In genomic region chr5:151426466-151426865, GRCm38 (mm10) we compare ENCODE assay signal across 37 mouse cellular contexts. TPM values are rescaled to one million over a fixed set of nuclear protein-coding genes. Genes with fewer than 3 reads are reported as not detected.
DNase-seq lines count a peak whose midpoint lies in the region; ATAC-seq and TF ChIP-seq lines count a peak whose summit lies in the region.
"Had no signal": no experiment of that assay in that cellular context is flagged by ENCODE, and none has a peak within 500 bp of the region (broad histone marks: within the 10 kb centered on the region; RNA-seq: fewer than 3 reads in every experiment).

No protein-coding gene starts in this region.

- no peaks in the 10 kb centered on the region for H3K36me3 ChIP-seq in intestine, embryonic 14.5 days (ENCODE audit: control insufficient read depth, insufficient read depth, low read length)
- H3K36me3 ChIP-seq in intestine, embryonic 15.5 days, result no peaks in the 10 kb centered on the region
- H3K36me3 ChIP-seq in lung, embryonic 15.5 days, result no peaks in the 10 kb centered on the region
- no peaks in the 10 kb centered on the region for H3K36me3 ChIP-seq in stomach, postnatal 0 days (ENCODE audit: control insufficient read depth, insufficient read depth, low read length)
- H3K36me3 ChIP-seq: G1E; heart, embryonic 12.5 days; heart, embryonic 15.5 days; hindbrain, embryonic 10.5 days; hindbrain, embryonic 13.5 days had no signal

- WGBS in intestine, embryonic 14.5 days, result 35% methylated on average over 3 of the region's 3 CpGs
- WGBS in intestine, embryonic 15.5 days, result 44% methylated on average over 3 of the region's 3 CpGs
- WGBS in lung, embryonic 15.5 days, result 20% methylated on average over 3 of the region's 3 CpGs
- 32% methylated on average over 3 of the region's 3 CpGs for WGBS in stomach, postnatal 0 days

- no peak for DNase-seq in intestine, embryonic 14.5 days (ENCODE audit: low spot score)
- DNase-seq in lung, postnatal 4 days, result no peak
- peak; percentile 32 for DNase-seq in lung, postnatal 10 days
- no peak for DNase-seq in lung, postnatal 14 days
- DNase-seq in stomach, postnatal 0 days (ENCODE audit: low spot score), result no peak
- no peak for DNase-seq in adrenal gland, postnatal 14 days
- DNase-seq: adrenal gland, adult 2 months; adrenal gland, postnatal 25 days; B cell, adult 2 months; cerebellum, adult 11-12 months; cerebellum, adult 8-10 months; cerebellum, postnatal 10 days; cerebellum, postnatal 36 days; embryo, embryonic 11 days; forebrain, postnatal 0 days; gastrocnemius, adult 2 months; gastrocnemius, postnatal 14 days; heart, adult 11 months; heart, postnatal 10 days; heart, postnatal 36 days had no signal

- no peak overlapping the region for H3K9ac ChIP-seq in intestine, embryonic 14.5 days (ENCODE audit: low read length)
- no peak overlapping the region for H3K9ac ChIP-seq in intestine, embryonic 15.5 days
- H3K9ac ChIP-seq in lung, embryonic 15.5 days, result no peak overlapping the region
- no peak overlapping the region for H3K9ac ChIP-seq in stomach, postnatal 0 days (ENCODE audit: low read length)
- H3K9ac ChIP-seq: forebrain, postnatal 0 days; heart, embryonic 12.5 days; heart, embryonic 15.5 days; hindbrain, embryonic 13.5 days had no signal

- H3K4me1 ChIP-seq in intestine, embryonic 14.5 days (replicated peaks; ENCODE audit: control insufficient read depth, insufficient read depth, low read length), result peaks cover 11% of the 10 kb centered on the region; the same call in 1 of the 2 replicates
- H3K4me1 ChIP-seq in intestine, embryonic 15.5 days (replicated peaks), result peaks cover 3% of the 10 kb centered on the region; the same call in 1 of the 2 replicates
- H3K4me1 ChIP-seq in lung, embryonic 15.5 days, result peaks cover 17% of the 10 kb centered on the region; the same call in 1 of the 2 replicates
- H3K4me1 ChIP-seq in stomach, postnatal 0 days (replicated peaks; ENCODE audit: control insufficient read depth, insufficient read depth), result peaks cover 4% of the 10 kb centered on the region; the same call in 1 of the 2 replicates
- H3K4me1 ChIP-seq: hindbrain, embryonic 13.5 days had no signal

- H3K4me2 ChIP-seq in intestine, embryonic 14.5 days (ENCODE audit: low read length), result no peak overlapping the region
- no peak overlapping the region for H3K4me2 ChIP-seq in intestine, embryonic 15.5 days (replicated peaks)
- H3K4me2 ChIP-seq in lung, embryonic 15.5 days, result no peak overlapping the region
- no peak overlapping the region for H3K4me2 ChIP-seq in stomach, postnatal 0 days (replicated peaks; ENCODE audit: low read depth)
- H3K4me2 ChIP-seq: heart, embryonic 12.5 days; heart, embryonic 15.5 days; hindbrain, embryonic 13.5 days had no signal

- ATAC-seq in intestine, embryonic 14.5 days (replicated peaks; ENCODE audit: low FRiP score, low TSS enrichment, low read depth), result no peak
- no peak for ATAC-seq in intestine, embryonic 15.5 days
- ATAC-seq in lung, embryonic 15.5 days (ENCODE audit: borderline replicate concordance, extremely low read depth, low FRiP score, low TSS enrichment), result no peak
- ATAC-seq in stomach, postnatal 0 days (ENCODE audit: low FRiP score, low TSS enrichment), result no peak
- ATAC-seq: forebrain, embryonic 14.5 days; forebrain, postnatal 0 days; hindbrain, embryonic 16.5 days had no signal

- no peaks in the 10 kb centered on the region for H3K9me3 ChIP-seq in intestine, embryonic 14.5 days (ENCODE audit: control insufficient read depth, low read length)
- no peaks in the 10 kb centered on the region for H3K9me3 ChIP-seq in intestine, embryonic 15.5 days
- H3K9me3 ChIP-seq in lung, embryonic 15.5 days, result no peaks in the 10 kb centered on the region
- H3K9me3 ChIP-seq in stomach, postnatal 0 days (ENCODE audit: control insufficient read depth, low read length), result no peaks in the 10 kb centered on the region
- H3K9me3 ChIP-seq: G1E; heart, embryonic 12.5 days; heart, embryonic 15.5 days; hindbrain, embryonic 10.5 days; hindbrain, embryonic 13.5 days had no signal

- H3K27me3 ChIP-seq in intestine, embryonic 14.5 days (replicated peaks; ENCODE audit: control insufficient read depth, insufficient read depth, low read length), result no peaks in the 10 kb centered on the region
- H3K27me3 ChIP-seq in intestine, embryonic 15.5 days (replicated peaks), result no peaks in the 10 kb centered on the region
- H3K27me3 ChIP-seq in lung, embryonic 15.5 days, result no peaks in the 10 kb centered on the region
- H3K27me3 ChIP-seq in stomach, postnatal 0 days (ENCODE audit: control insufficient read depth, insufficient read depth, low read length), result no peaks in the 10 kb centered on the region
- H3K27me3 ChIP-seq: CH12.LX; heart, embryonic 12.5 days; heart, embryonic 15.5 days; hindbrain, embryonic 13.5 days had no signal

- H3K4me3 ChIP-seq in intestine, embryonic 14.5 days (ENCODE audit: low read depth, low read length), result no peak overlapping the region
- no peak overlapping the region for H3K4me3 ChIP-seq in intestine, embryonic 15.5 days (replicated peaks)
- no peak overlapping the region for H3K4me3 ChIP-seq in lung, embryonic 15.5 days
- H3K4me3 ChIP-seq in stomach, postnatal 0 days (ENCODE audit: low read depth, low read length), result no peak overlapping the region
- H3K4me3 ChIP-seq: gastrocnemius, adult 2 months; heart, embryonic 12.5 days; heart, embryonic 15.5 days; hindbrain, embryonic 10.5 days; hindbrain, embryonic 13.5 days had no signal

- no peak for TF ChIP-seq EP300 in stomach, postnatal 0 days (optimal IDR thresholded peaks at IDR 0.05)

- TF ChIP-seq CTCF in stomach, postnatal 0 days (IDR thresholded peaks at IDR 0.05; ENCODE audit: low read depth), result no peak

- peak overlapping the region; percentile 33 for H3K27ac ChIP-seq in intestine, embryonic 14.5 days (ENCODE audit: low read depth)
- H3K27ac ChIP-seq in intestine, embryonic 15.5 days, result no peak overlapping the region
- H3K27ac ChIP-seq in lung, embryonic 15.5 days, result 0 out of 2 replicates have a peak overlapping the region, but pooled peaks have one; percentile 11
- H3K27ac ChIP-seq in stomach, postnatal 0 days (replicated peaks), result peak overlapping the region; percentile 45; the same call in 1 of the 2 replicates
- H3K27ac ChIP-seq: gastrocnemius, adult 2 months; heart, embryonic 15.5 days; hindbrain, embryonic 10.5 days; hindbrain, embryonic 13.5 days had no signal

RNA-seq across cellular contexts. Expression of gene Gm42906, which starts 1.5 kb away (rescaled TPM):
- not detected in 2 replicates for polyA plus RNA-seq in intestine, embryonic 14.5 days (2014; fragmentation: Nextera tagmentation; extraction: Ambion mirVana)
- not detected in 2 replicates for polyA plus RNA-seq in intestine, embryonic 15.5 days (2015; fragmentation: Nextera tagmentation; extraction: Ambion mirVana)
- polyA plus RNA-seq in lung, embryonic 15.5 days (2015; fragmentation: Nextera tagmentation; extraction: Ambion mirVana), result not detected in 2 replicates
- 0.52 TPM in 1 of 2 replicates, not detected in the other for polyA plus RNA-seq in stomach, postnatal 0 days (2015; fragmentation: Nextera tagmentation; extraction: Ambion mirVana)
- 1.2 TPM in 1 of 2 replicates, not detected in the other for total RNA-seq in adrenal gland, postnatal 14 days (2021)
- total RNA-seq: adrenal gland, adult 2 months; CH12.LX; forebrain, postnatal 0 days; G1E; gastrocnemius, postnatal 4 days had no signal
- polyA plus RNA-seq: adrenal gland, adult 2 months; brain, embryonic 14.5 days; cortical plate, adult 2 months; embryonic facial prominence, embryonic 11.5 days; embryonic facial prominence, embryonic 14.5 days; forebrain, embryonic 11.5 days; forebrain, embryonic 14.5 days; forebrain, postnatal 0 days; frontal cortex, adult 2 months; G1E; heart, embryonic 12.5 days; hindbrain, embryonic 10.5 days; hindbrain, embryonic 13.5 days; hindbrain, embryonic 16.5 days had no signal
